Mouse (Mus musculus) layer of hippocampus, adult 9-10 months (tissue): Measurements from ENCODE around the gene Pnma1.

Source experiments
- DNase-seq: peaks from one replicate; pipeline ENCODE4 v3.0.0; 2022; ENCODE audit warnings: low spot score

Pnma1 gene

DNA sequence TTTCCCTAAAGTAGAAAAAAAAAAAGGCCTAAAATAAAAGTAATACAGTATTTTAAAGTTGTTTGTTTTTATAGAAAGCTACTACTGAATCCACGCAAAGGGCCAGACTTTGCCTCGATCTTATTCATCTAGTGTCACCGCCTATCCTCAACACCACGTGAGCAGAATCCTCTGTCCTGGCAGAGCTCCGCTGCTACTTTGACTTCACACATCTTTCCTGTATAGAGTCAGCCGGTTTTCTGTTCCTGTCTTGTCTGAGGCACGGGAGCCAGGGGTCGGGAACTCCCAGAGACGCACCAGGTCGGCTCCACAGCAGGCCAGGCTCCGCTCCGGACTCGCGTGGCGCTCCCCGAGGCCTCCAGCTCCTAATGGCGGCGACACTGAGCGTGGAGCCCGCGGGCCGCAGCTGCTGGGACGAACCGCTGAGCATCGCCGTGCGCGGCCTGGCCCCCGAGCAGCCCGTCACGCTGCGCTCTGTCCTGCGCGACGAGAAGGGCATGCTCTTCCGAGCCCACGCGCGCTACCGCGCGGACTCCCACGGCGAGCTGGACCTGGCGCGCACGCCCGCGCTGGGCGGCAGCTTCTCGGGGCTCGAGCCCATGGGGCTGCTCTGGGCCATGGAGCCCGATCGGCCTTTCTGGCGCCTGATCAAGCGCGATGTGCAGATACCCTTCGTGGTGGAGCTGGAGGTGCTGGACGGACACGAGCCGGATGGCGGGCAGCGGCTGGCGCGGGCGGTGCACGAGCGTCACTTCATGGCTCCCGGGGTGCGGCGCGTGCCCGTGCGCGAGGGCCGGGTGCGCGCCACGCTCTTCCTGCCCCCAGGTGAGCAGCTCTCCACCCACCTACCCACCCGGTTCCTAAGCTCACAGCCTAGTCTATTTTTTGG is 47.4 kb downstream of the Pnma1 start, which contains the start of gene Acot6:
Acot6 (plus strand) TSS at position 51 of the 889 bp plus-strand sequence.
- peak; percentile 4 for DNase-seq

DNA sequence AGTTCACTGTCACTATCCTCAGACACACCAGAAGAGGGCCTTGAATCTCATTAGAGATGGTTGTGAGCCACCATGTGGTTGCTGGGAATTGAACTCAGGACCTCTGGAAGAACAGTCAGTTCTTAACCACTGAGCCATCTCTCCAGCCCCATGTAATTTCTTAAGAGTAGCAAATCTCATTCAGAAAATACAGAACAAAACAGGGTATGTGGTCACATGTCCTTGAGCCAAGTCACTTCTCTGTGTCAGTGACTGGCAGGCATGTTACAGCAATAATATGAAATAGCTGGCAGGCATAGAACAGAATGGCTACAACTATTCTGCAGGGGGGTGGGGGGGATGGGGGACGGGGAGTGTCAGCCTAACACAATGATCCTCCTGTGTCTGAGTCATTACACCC is 48.2 kb downstream of the Pnma1 start:
- DNase-seq = no peak

DNA sequence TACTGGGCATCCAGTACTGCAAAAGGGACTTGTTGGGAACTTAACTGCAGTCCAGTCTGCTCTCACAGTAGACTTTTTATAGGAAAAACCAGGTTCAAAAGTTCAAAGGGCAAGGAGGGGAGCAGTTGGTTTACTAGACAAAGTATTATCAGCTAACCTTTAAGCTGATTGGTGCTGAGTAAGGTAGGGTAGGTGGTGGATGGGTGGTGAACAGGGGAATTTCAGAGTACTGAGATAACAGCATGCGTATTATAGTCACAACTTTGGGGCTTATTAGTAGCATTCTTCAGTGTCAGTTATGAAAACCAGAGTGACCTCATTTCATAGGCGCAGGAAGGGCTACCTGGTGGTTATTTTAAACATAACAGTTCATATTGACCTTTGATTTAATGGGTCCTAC is 48.7 kb downstream of the Pnma1 start:
- no peak for DNase-seq
